Mouse (Mus musculus): ENCODE data around the gene Dolpp1. TPM values are rescaled to one million over a fixed set of nuclear protein-coding genes. Genes with fewer than 3 reads are reported as not detected.

Gene Dolpp1
- total RNA-seq, 2 experiments from 2014 or later: 25.8 to 26.8 TPM

GRCm38 (mm10) chr2:30444450-30444849 is 52.4 kb downstream of the Dolpp1 start:
- H3K4me3 ChIP-seq: no peak overlapping the region
- DNase-seq (ENCODE audit: extremely low spot score in 1 of 2, low spot score in 2 of 2): no peak
- TF ChIP-seq CTCF (IDR thresholded peaks at IDR 0.05): no peak
- intact Hi-C loops (cut with DNase I): no loop called here
- H3K27ac ChIP-seq: no peak overlapping the region; the same call in 1 of the 2 replicates

GRCm38 (mm10) chr2:30445312-30445711 is 53.3 kb downstream of the Dolpp1 start:
- TF ChIP-seq CTCF (IDR thresholded peaks at IDR 0.05): no peak
- no peak for DNase-seq (ENCODE audit: extremely low spot score in 1 of 2, low spot score in 2 of 2)
- intact Hi-C loops (cut with DNase I): no loop called here
- peak overlapping the region; percentile 41; the same call in 1 of the 2 replicates for H3K27ac ChIP-seq
- no peak overlapping the region for H3K4me3 ChIP-seq

GRCm38 (mm10) chr2:30446891-30447826 is 55.1 kb downstream of the Dolpp1 start:
- peak overlapping the region; percentile 16; the same call in 1 of the 2 replicates for H3K27ac ChIP-seq
- TF ChIP-seq CTCF (IDR thresholded peaks at IDR 0.05): no peak
- DNase-seq (ENCODE audit: extremely low spot score in 1 of 2, low spot score in 2 of 2): no peak
- intact Hi-C loops (cut with DNase I): no loop called here
- no peak overlapping the region for H3K4me3 ChIP-seq

- TF ChIP-seq CTCF (IDR thresholded peaks at IDR 0.05): no peak
- H3K4me3 ChIP-seq: no peak overlapping the region
- H3K27ac ChIP-seq: no peak overlapping the region; the same call in 1 of the 2 replicates
- DNase-seq (ENCODE audit: extremely low spot score in 1 of 2, low spot score in 2 of 2): no peak
- intact Hi-C loops (cut with DNase I): no loop called here
Measured at GRCm38 (mm10) chr2:30448371-30448770, 56.3 kb downstream of the Dolpp1 start.

Small RNA genes lying within 50 kb of the gene (microRNA-seq; reads per million reads assigned to microRNA genes)
- 0 reads per million in 2 experiments for gene Gm47292

Other genes starting within 250 kb of the Dolpp1 start
- 10 to 100 TPM; 20.9 to 21.4 TPM for gene Endog, start 220.8 kb upstream of the Dolpp1 start, total RNA-seq (2021)
- 10 to 100 TPM; 36.6 to 38.4 TPM for gene Spout1, start 213.8 kb upstream of the Dolpp1 start, total RNA-seq (2021)
- gene Kyat1, start 186.4 kb upstream of the Dolpp1 start, total RNA-seq (2021): 10 to 100 TPM; 14.3 to 15.2 TPM
- 10 to 100 TPM; 60.8 to 62.0 TPM for gene Lrrc8a, start 154.5 kb upstream of the Dolpp1 start, total RNA-seq (2021)
- gene Gm28035, start 151.7 kb upstream of the Dolpp1 start, total RNA-seq (2021): 10 to 100 TPM; 11.3 to 15.1 TPM
- gene Phyhd1, start 126.1 kb upstream of the Dolpp1 start, total RNA-seq (2021): 10 to 100 TPM; 21.7 to 27.3 TPM
- not detected for gene Gm28038, start 111.2 kb upstream of the Dolpp1 start, total RNA-seq (2021)
- 10 to 100 TPM; 22.3 to 25.2 TPM for gene Dolk, start 105.9 kb upstream of the Dolpp1 start, total RNA-seq (2021)
- 10 to 100 TPM; 21.8 to 23.5 TPM for gene Nup188, start 105.9 kb upstream of the Dolpp1 start, total RNA-seq (2021)
- 100 to 1,000 TPM; 291 to 312 TPM for gene Sh3glb2, start 32.9 kb upstream of the Dolpp1 start, total RNA-seq (2021)
- gene Miga2, start 28.0 kb upstream of the Dolpp1 start, total RNA-seq (2021): 100 to 1,000 TPM; 120 to 138 TPM
- gene Crat, start 23.6 kb downstream of the Dolpp1 start, total RNA-seq (2021): 10 to 100 TPM; 56.5 to 58.2 TPM
- gene Ptpa, start 23.8 kb downstream of the Dolpp1 start, total RNA-seq (2021): 100 to 1,000 TPM; 177 to 178 TPM
- gene Ier5l, start 82.0 kb downstream of the Dolpp1 start, total RNA-seq (2021): 10 to 100 TPM; 20.9 to 25.3 TPM
- 1 to 10 TPM; 2.8 to 5.7 TPM for gene Cstad, start 202.8 kb downstream of the Dolpp1 start, total RNA-seq (2021)

All from left cerebral cortex, adult 2 months (tissue).